Mouse (Mus musculus): ENCODE results near the gene Tubb5.

DNA sequence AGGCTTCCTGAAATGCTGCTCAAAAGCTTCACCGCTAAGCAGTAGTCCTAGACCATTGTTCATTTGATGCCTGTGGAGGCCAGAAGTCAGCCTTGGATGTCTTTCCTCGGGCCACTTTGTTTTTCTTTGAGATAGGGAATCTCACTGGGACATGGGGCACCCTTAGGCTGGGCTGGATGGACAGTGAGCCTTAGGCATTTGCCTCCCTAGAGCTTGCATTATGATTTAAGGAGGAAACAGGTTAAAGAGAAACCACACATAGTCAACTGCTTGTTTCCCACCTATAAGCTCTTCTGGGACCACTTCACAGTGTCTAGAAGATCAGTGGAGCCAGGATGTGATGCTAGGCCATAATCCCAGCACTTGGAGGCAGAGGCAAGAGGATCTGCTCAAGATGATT lies 21.7 kb upstream of the Tubb5 start:
- no peak for TF ChIP-seq CTCF (conservative IDR thresholded peaks at IDR 0.05; ENCODE audit: insufficient read depth, insufficient read length, low read depth, low read length)
- no peak for TF ChIP-seq POLR2A (IDR thresholded peaks at IDR 0.05; ENCODE audit: low read depth, low read length)
